Mouse (Mus musculus): ENCODE data around the gene Spata31d1b. TPM values are rescaled to one million over a fixed set of nuclear protein-coding genes. Genes with fewer than 3 reads are reported as not detected.
"Not testable (repeated sequence)": the region's sequence is repeated elsewhere in the genome, so short reads cannot be mapped to it uniquely, and the experiment has no call there.

Gene Spata31d1b
- polyA plus RNA-seq, 1 experiment from 2014 or later: not detected

- H3K4me1 ChIP-seq (ENCODE audit: insufficient read depth, low read depth, low read length): no peaks in the 10 kb centered on the region
Observed at GRCm38 (mm10) chr13:59690576-59690975, 21.5 kb upstream of the Spata31d1b start.

GRCm38 (mm10) chr13:59691478-59691877 lies 20.6 kb upstream of the Spata31d1b start:
- H3K27ac ChIP-seq (ENCODE audit: low read length): no peak overlapping the region
- no peaks in the 10 kb centered on the region for H3K9me3 ChIP-seq (ENCODE audit: low read length)
- TF ChIP-seq CTCF (IDR thresholded peaks at IDR 0.05) (no peak), EP300 (IDR thresholded peaks at IDR 0.05) (no peak)
- H3K9ac ChIP-seq (replicated peaks; ENCODE audit: low read depth): no peak overlapping the region
- no peak overlapping the region for H3K4me3 ChIP-seq (ENCODE audit: low read depth, low read length)
- no peaks in the 10 kb centered on the region for H3K4me1 ChIP-seq (ENCODE audit: insufficient read depth, low read depth, low read length)
- H3K27me3 ChIP-seq (replicated peaks; ENCODE audit: insufficient read depth, low read length): no peaks in the 10 kb centered on the region
- H3K4me2 ChIP-seq (replicated peaks; ENCODE audit: low read depth, low read length): no peak overlapping the region
- ATAC-seq: no peak
- DNase-seq (ENCODE audit: low spot score): no peak
- WGBS: 66% methylated on average over 10 of the region's 10 CpGs
- no peaks in the 10 kb centered on the region for H3K36me3 ChIP-seq (ENCODE audit: insufficient read depth, low read length)

More at GRCm38 (mm10) chr13:59690576-59690975, 21.5 kb upstream of the Spata31d1b start:
- Histone ChIP-seq H3K36me3 (ENCODE audit: insufficient read depth, low read length) (no peaks in the 10 kb centered on the region), H3K9ac (replicated peaks; ENCODE audit: low read depth) (no peak overlapping the region), H3K9me3 (ENCODE audit: low read length) (no peaks in the 10 kb centered on the region), H3K4me2 (replicated peaks; ENCODE audit: low read depth, low read length) (no peak overlapping the region), H3K27me3 (replicated peaks; ENCODE audit: insufficient read depth, low read length) (no peaks in the 10 kb centered on the region), H3K4me3 (ENCODE audit: low read depth, low read length) (no peak overlapping the region), H3K27ac (ENCODE audit: low read length) (no peak overlapping the region)
- ATAC-seq (no peak), DNase-seq (ENCODE audit: low spot score) (no peak)
- WGBS: 77% methylated on average over 7 of the region's 7 CpGs
- TF ChIP-seq EP300 (IDR thresholded peaks at IDR 0.05) (no peak), CTCF (IDR thresholded peaks at IDR 0.05) (peak; percentile 38)

- no peak within 1 kb of the TSS for H3K9ac ChIP-seq (replicated peaks; ENCODE audit: low read depth)
- no peaks in the 10 kb centered on the region for H3K27me3 ChIP-seq (replicated peaks; ENCODE audit: insufficient read depth, low read length)
- H3K27ac ChIP-seq (ENCODE audit: low read length): no peak within 1 kb of the TSS
- no peak for TF ChIP-seq EP300 (IDR thresholded peaks at IDR 0.05)
- no peak for TF ChIP-seq CTCF (IDR thresholded peaks at IDR 0.05)
- H3K4me3 ChIP-seq (ENCODE audit: low read depth, low read length): no peak within 1 kb of the TSS
- no peaks in the 10 kb centered on the region for H3K4me1 ChIP-seq (ENCODE audit: insufficient read depth, low read depth, low read length)
- no peaks in the 10 kb centered on the region for H3K9me3 ChIP-seq (ENCODE audit: low read length)
- ATAC-seq: no peak
- DNase-seq (ENCODE audit: low spot score): no peak
- no peak within 1 kb of the TSS for H3K4me2 ChIP-seq (replicated peaks; ENCODE audit: low read depth, low read length)
- 75% methylated on average over 3 of the region's 3 CpGs for WGBS
- H3K36me3 ChIP-seq (ENCODE audit: insufficient read depth, low read length): no peaks in the 10 kb centered on the region
Observed at GRCm38 (mm10) chr13:59694008-59694407, 18.1 kb upstream of the Spata31d1b start, which contains the start of gene 4921517D22Rik. TSS of gene 4921517D22Rik (minus strand) at chr13:59694108.

- H3K27me3 ChIP-seq (replicated peaks; ENCODE audit: insufficient read depth, low read length): no peaks in the 10 kb centered on the region
- DNase-seq (ENCODE audit: low spot score) (no peak), ATAC-seq (no peak)
- H3K4me3 ChIP-seq (ENCODE audit: low read depth, low read length): no peak overlapping the region
- no peaks in the 10 kb centered on the region for H3K36me3 ChIP-seq (ENCODE audit: insufficient read depth, low read length)
- H3K27ac ChIP-seq (ENCODE audit: low read length): no peak overlapping the region
- no peak overlapping the region for H3K9ac ChIP-seq (replicated peaks; ENCODE audit: low read depth)
- TF ChIP-seq EP300 (IDR thresholded peaks at IDR 0.05) (no peak), CTCF (IDR thresholded peaks at IDR 0.05) (no peak)
- no peaks in the 10 kb centered on the region for H3K4me1 ChIP-seq (ENCODE audit: insufficient read depth, low read depth, low read length)
- H3K9me3 ChIP-seq (ENCODE audit: low read length): no peaks in the 10 kb centered on the region
- WGBS: 71% methylated on average over 7 of the region's 7 CpGs
- H3K4me2 ChIP-seq (replicated peaks; ENCODE audit: low read depth, low read length): no peak overlapping the region
Observed at GRCm38 (mm10) chr13:59695781-59696180, 16.3 kb upstream of the Spata31d1b start.

GRCm38 (mm10) chr13:59699131-59699530 lies 13.0 kb upstream of the Spata31d1b start:
- H3K9me3 ChIP-seq (ENCODE audit: low read length): no peaks in the 10 kb centered on the region
- no peaks in the 10 kb centered on the region for H3K27me3 ChIP-seq (replicated peaks; ENCODE audit: insufficient read depth, low read length)
- WGBS: 88% methylated on average over 8 of the region's 8 CpGs
- no peak overlapping the region for H3K27ac ChIP-seq (ENCODE audit: low read length)
- no peak overlapping the region for H3K4me2 ChIP-seq (replicated peaks; ENCODE audit: low read depth, low read length)
- no peak for ATAC-seq
- no peak for TF ChIP-seq EP300 (IDR thresholded peaks at IDR 0.05)
- no peak for TF ChIP-seq CTCF (IDR thresholded peaks at IDR 0.05)
- no peaks in the 10 kb centered on the region for H3K4me1 ChIP-seq (ENCODE audit: insufficient read depth, low read depth, low read length)
- H3K9ac ChIP-seq (replicated peaks; ENCODE audit: low read depth): no peak overlapping the region
- DNase-seq (ENCODE audit: low spot score): no peak
- H3K36me3 ChIP-seq (ENCODE audit: insufficient read depth, low read length): no peaks in the 10 kb centered on the region
- H3K4me3 ChIP-seq (ENCODE audit: low read depth, low read length): no peak overlapping the region

GRCm38 (mm10) chr13:59700137-59700536 lies 11.9 kb upstream of the Spata31d1b start:
- H3K4me1 ChIP-seq (ENCODE audit: insufficient read depth, low read depth, low read length); H3K9me3 ChIP-seq (ENCODE audit: low read length); H3K27ac ChIP-seq (ENCODE audit: low read length); H3K4me3 ChIP-seq (ENCODE audit: low read depth, low read length); H3K36me3 ChIP-seq (ENCODE audit: insufficient read depth, low read length); H3K27me3 ChIP-seq (replicated peaks; ENCODE audit: insufficient read depth, low read length); H3K9ac ChIP-seq (replicated peaks; ENCODE audit: low read depth); H3K4me2 ChIP-seq (replicated peaks; ENCODE audit: low read depth, low read length): not testable (repeated sequence)
- DNase-seq (ENCODE audit: low spot score): peak; percentile 26
- WGBS: 57% methylated on average over 1 of the region's 1 CpGs
- peak; percentile 70 for ATAC-seq

- no peak for DNase-seq (ENCODE audit: low spot score)
- TF ChIP-seq CTCF (IDR thresholded peaks at IDR 0.05) (no peak), EP300 (IDR thresholded peaks at IDR 0.05) (no peak)
- Histone ChIP-seq H3K27ac (ENCODE audit: low read length) (no peak overlapping the region), H3K9me3 (ENCODE audit: low read length) (no peaks in the 10 kb centered on the region), H3K4me1 (ENCODE audit: insufficient read depth, low read depth, low read length) (peaks cover 5% of the 10 kb centered on the region; the same call in 1 of the 2 replicates), H3K27me3 (replicated peaks; ENCODE audit: insufficient read depth, low read length) (no peaks in the 10 kb centered on the region), H3K4me3 (ENCODE audit: low read depth, low read length) (no peak overlapping the region), H3K4me2 (replicated peaks; ENCODE audit: low read depth, low read length) (no peak overlapping the region), H3K9ac (replicated peaks; ENCODE audit: low read depth) (no peak overlapping the region), H3K36me3 (ENCODE audit: insufficient read depth, low read length) (no peaks in the 10 kb centered on the region)
- 73% methylated on average over 12 of the region's 12 CpGs for WGBS
- no peak for ATAC-seq
Observed at GRCm38 (mm10) chr13:59703514-59703913, 8.6 kb upstream of the Spata31d1b start.
